Comparison of ENCODE assay signal across 20 mouse cellular contexts in the genomic region with DNA sequence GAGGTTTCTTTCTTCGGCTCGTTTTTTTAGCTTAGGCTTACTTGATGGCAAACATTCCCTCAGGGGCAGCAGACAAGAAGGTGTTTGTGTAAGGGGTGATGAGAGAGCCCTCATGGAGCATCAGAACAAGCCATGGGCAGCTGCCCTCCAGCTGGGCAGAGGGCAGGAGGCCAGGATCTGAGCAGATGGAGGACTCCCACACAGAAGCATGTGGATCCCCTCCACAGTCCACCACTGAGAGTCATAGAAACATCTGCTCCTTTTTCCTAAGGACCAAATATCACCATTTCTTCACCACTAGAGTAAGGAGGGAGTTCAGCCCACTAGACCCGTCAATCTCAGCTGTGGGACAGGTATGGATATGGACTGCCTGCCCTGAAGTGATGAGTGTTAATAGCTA.
DNase-seq lines count a peak whose midpoint lies in the region; ATAC-seq lines count a peak whose summit lies in the region.
"Had no signal": no experiment of that assay in that cellular context is flagged by ENCODE, and none has a peak within 500 bp of the region (broad histone marks: within the 10 kb centered on the region; RNA-seq: fewer than 3 reads in every experiment).

No protein-coding gene starts in this region.

- 61% methylated on average over 3 of the region's 3 CpGs for WGBS in hindbrain, embryonic 16.5 days
- 65% methylated on average over 3 of the region's 3 CpGs for WGBS in hindbrain, embryonic 11.5 days

- no peaks in the 10 kb centered on the region; the same call in 1 of the 2 replicates for H3K9me3 ChIP-seq in hindbrain, embryonic 16.5 days (ENCODE audit: control insufficient read depth, low read length)
- H3K9me3 ChIP-seq in hindbrain, embryonic 11.5 days (ENCODE audit: control insufficient read depth, low read length) = no peaks in the 10 kb centered on the region
- H3K9me3 ChIP-seq: embryonic facial prominence, embryonic 10.5 days; forebrain, embryonic 13.5 days; G1E; heart, embryonic 15.5 days had no signal

- H3K4me3 ChIP-seq in hindbrain, embryonic 16.5 days (ENCODE audit: low read length) = no peak overlapping the region
- no peak overlapping the region for H3K4me3 ChIP-seq in hindbrain, embryonic 11.5 days (ENCODE audit: low read depth, low read length)
- H3K4me3 ChIP-seq: embryonic facial prominence, embryonic 10.5 days; forebrain, embryonic 13.5 days; heart, embryonic 15.5 days; layer of hippocampus, adult 2 months had no signal

- H3K27ac ChIP-seq in hindbrain, embryonic 16.5 days (ENCODE audit: low read depth, low read length) = no peak overlapping the region
- no peak overlapping the region for H3K27ac ChIP-seq in hindbrain, embryonic 11.5 days (ENCODE audit: low read depth, low read length)
- H3K27ac ChIP-seq: embryonic facial prominence, embryonic 10.5 days; forebrain, embryonic 13.5 days; heart, embryonic 15.5 days; layer of hippocampus, adult 2 months; macrophage had no signal

- DNase-seq in cerebellum, postnatal 10 days = peak; percentile 82 to 88
- no peak for DNase-seq in cerebellum, adult 11-12 months
- DNase-seq in hindbrain, embryonic 11.5 days (ENCODE audit: low spot score) = no peak
- peak; percentile 29 for DNase-seq in lung, postnatal 10 days
- no peak for DNase-seq in lung, postnatal 25 days (ENCODE audit: low spot score)
- peak; percentile 38 for DNase-seq in right cerebral cortex, postnatal 25 days
- DNase-seq in frontal cortex, postnatal 10 days (ENCODE audit: low spot score in 2 of 2) = no peak
- DNase-seq: heart, adult 18-20 months; kidney, adult 2 months; lung, adult 2 months; midbrain, embryonic 14.5 days; thymus, postnatal 36 days had no signal

- no peaks in the 10 kb centered on the region for H3K27me3 ChIP-seq in hindbrain, embryonic 16.5 days (replicated peaks; ENCODE audit: control insufficient read depth, insufficient read depth, low read length)
- H3K27me3 ChIP-seq in hindbrain, embryonic 11.5 days (ENCODE audit: control insufficient read depth, insufficient read depth, low read length) = no peaks in the 10 kb centered on the region
- H3K27me3 ChIP-seq: forebrain, embryonic 13.5 days; heart, embryonic 15.5 days had no signal

- no peaks in the 10 kb centered on the region for H3K36me3 ChIP-seq in hindbrain, embryonic 16.5 days (ENCODE audit: control insufficient read depth, insufficient read depth, low read length)
- H3K36me3 ChIP-seq in hindbrain, embryonic 11.5 days (ENCODE audit: control insufficient read depth, insufficient read depth, low read length) = no peaks in the 10 kb centered on the region
- H3K36me3 ChIP-seq: embryonic facial prominence, embryonic 10.5 days; G1E; heart, embryonic 15.5 days had no signal

- ATAC-seq in hindbrain, embryonic 16.5 days = peak; percentile 69
- no peak for ATAC-seq in hindbrain, embryonic 11.5 days (ENCODE audit: low FRiP score)
- ATAC-seq: CD4-positive, CD25-positive, alpha-beta regulatory T cell, adult 4 months; forebrain, embryonic 13.5 days had no signal

- no peaks in the 10 kb centered on the region for H3K4me1 ChIP-seq in hindbrain, embryonic 16.5 days (ENCODE audit: control insufficient read depth, insufficient read depth, low read depth, low read length)
- H3K4me1 ChIP-seq in hindbrain, embryonic 11.5 days (replicated peaks; ENCODE audit: control insufficient read depth, insufficient read depth, low read length) = 0 out of 2 replicates have a peak, but pooled peaks cover 3% of the 10 kb centered on the region
- H3K4me1 ChIP-seq: heart, embryonic 15.5 days had no signal

- H3K4me2 ChIP-seq in hindbrain, embryonic 16.5 days (ENCODE audit: low read length) = no peak overlapping the region
- no peak overlapping the region for H3K4me2 ChIP-seq in hindbrain, embryonic 11.5 days (replicated peaks; ENCODE audit: low read depth, low read length)
- H3K4me2 ChIP-seq: forebrain, embryonic 13.5 days; heart, embryonic 15.5 days had no signal

- H3K9ac ChIP-seq in hindbrain, embryonic 16.5 days (ENCODE audit: low read depth, low read length) = no peak overlapping the region
- H3K9ac ChIP-seq in hindbrain, embryonic 11.5 days (ENCODE audit: low read depth, low read length) = no peak overlapping the region
- H3K9ac ChIP-seq: forebrain, embryonic 13.5 days; heart, embryonic 15.5 days had no signal

Comparison
In these comparisons a context has a peak if more than half of its experiments do, and no peak if none do; other contexts are left out.
1. DNase-seq: peak in cerebellum, postnatal 10 days (2 of 2), lung, postnatal 10 days (single experiment) and right cerebral cortex, postnatal 25 days (single experiment); none in cerebellum, adult 11-12 months (single experiment), hindbrain, embryonic 11.5 days (single experiment), lung, postnatal 25 days (single experiment) and frontal cortex, postnatal 10 days (0 of 2).